Mouse (Mus musculus): ENCODE measurements around the gene Rpl27a. TPM values are rescaled to one million over a fixed set of nuclear protein-coding genes. Genes with fewer than 3 reads are reported as not detected.

The Rpl27a gene
- polyA plus RNA-seq, 2 experiments: 93.6 to 486 TPM

- TF ChIP-seq EP300 (IDR thresholded peaks at IDR 0.05; ENCODE audit: low read depth) (no peak), CTCF (IDR thresholded peaks at IDR 0.05; ENCODE audit: low read depth) (no peak)
- H3K4me2 ChIP-seq (ENCODE audit: low read depth): no peak overlapping the region
- no peaks in the 10 kb centered on the region for H3K27me3 ChIP-seq (ENCODE audit: control insufficient read depth, insufficient read depth, low read length)
- DNase-seq (ENCODE audit: low read depth in 3 of 3, low spot score in 3 of 3) (no peak), ATAC-seq (ENCODE audit: insufficient read depth) (no peak)
- no peaks in the 10 kb centered on the region for H3K36me3 ChIP-seq (replicated peaks; ENCODE audit: control insufficient read depth, insufficient read depth, low read depth)
- H3K27ac ChIP-seq: no peak overlapping the region
- H3K4me3 ChIP-seq (ENCODE audit: insufficient read depth in 1 of 2, low read depth in 2 of 2, low read length in 2 of 2): no peak overlapping the region
- 58% methylated on average over 10 of the region's 10 CpGs for WGBS (ENCODE audit: insufficient replicate concordance)
- H3K4me1 ChIP-seq (replicated peaks; ENCODE audit: control insufficient read depth in 2 of 2, insufficient read depth in 2 of 2, low read length in 1 of 2): no peaks in the 10 kb centered on the region
- H3K9ac ChIP-seq (replicated peaks): no peak overlapping the region
- no peaks in the 10 kb centered on the region for H3K9me3 ChIP-seq (ENCODE audit: control insufficient read depth, low read length)
These were observed 26.5 kb downstream of the Rpl27a start for GRCm38 (mm10) chr7:109545255-109545993.

- TF ChIP-seq EP300 (IDR thresholded peaks at IDR 0.05; ENCODE audit: low read depth) (no peak), CTCF (IDR thresholded peaks at IDR 0.05; ENCODE audit: low read depth) (no peak)
- Histone ChIP-seq H3K4me2 (ENCODE audit: low read depth) (no peak overlapping the region), H3K27ac (no peak overlapping the region), H3K9ac (replicated peaks) (no peak overlapping the region), H3K27me3 (ENCODE audit: control insufficient read depth, insufficient read depth, low read length) (no peaks in the 10 kb centered on the region), H3K36me3 (replicated peaks; ENCODE audit: control insufficient read depth, insufficient read depth, low read depth) (no peaks in the 10 kb centered on the region), H3K9me3 (ENCODE audit: control insufficient read depth, low read length) (no peaks in the 10 kb centered on the region), H3K4me3 (ENCODE audit: insufficient read depth in 1 of 2, low read depth in 2 of 2, low read length in 2 of 2) (no peak overlapping the region), H3K4me1 (replicated peaks; ENCODE audit: control insufficient read depth in 2 of 2, insufficient read depth in 2 of 2, low read length in 1 of 2) (no peaks in the 10 kb centered on the region)
- 70% methylated on average over 2 of the region's 2 CpGs for WGBS (ENCODE audit: insufficient replicate concordance)
- ATAC-seq (ENCODE audit: insufficient read depth) (no peak), DNase-seq (ENCODE audit: low read depth in 3 of 3, low spot score in 3 of 3) (no peak)
These were observed 27.2 kb downstream of the Rpl27a start for GRCm38 (mm10) chr7:109546186-109546585.

- no peaks in the 10 kb centered on the region for H3K4me1 ChIP-seq (replicated peaks; ENCODE audit: control insufficient read depth in 2 of 2, insufficient read depth in 2 of 2, low read length in 1 of 2)
- H3K9ac ChIP-seq (replicated peaks): no peak overlapping the region
- H3K27me3 ChIP-seq (ENCODE audit: control insufficient read depth, insufficient read depth, low read length): no peaks in the 10 kb centered on the region
- no peak for DNase-seq (ENCODE audit: low read depth in 3 of 3, low spot score in 3 of 3)
- 73% methylated on average over 5 of the region's 5 CpGs for WGBS (ENCODE audit: insufficient replicate concordance)
- no peaks in the 10 kb centered on the region for H3K36me3 ChIP-seq (replicated peaks; ENCODE audit: control insufficient read depth, insufficient read depth, low read depth)
- ATAC-seq (ENCODE audit: insufficient read depth): no peak
- no peak overlapping the region for H3K27ac ChIP-seq
- H3K4me2 ChIP-seq (ENCODE audit: low read depth): no peak overlapping the region
- H3K9me3 ChIP-seq (ENCODE audit: control insufficient read depth, low read length): no peaks in the 10 kb centered on the region
- TF ChIP-seq EP300 (IDR thresholded peaks at IDR 0.05; ENCODE audit: low read depth): no peak
- no peak for TF ChIP-seq CTCF (IDR thresholded peaks at IDR 0.05; ENCODE audit: low read depth)
- H3K4me3 ChIP-seq (ENCODE audit: insufficient read depth in 1 of 2, low read depth in 2 of 2, low read length in 2 of 2): no peak overlapping the region
These were observed 27.8 kb downstream of the Rpl27a start for GRCm38 (mm10) chr7:109546726-109547125.

- no peak for TF ChIP-seq EP300 (IDR thresholded peaks at IDR 0.05; ENCODE audit: low read depth)
- TF ChIP-seq CTCF (IDR thresholded peaks at IDR 0.05; ENCODE audit: low read depth): no peak
These were observed 40.6 kb downstream of the Rpl27a start for GRCm38 (mm10) chr7:109559536-109559935.

GRCm38 (mm10) chr7:109561466-109562153 lies 42.7 kb downstream of the Rpl27a start:
- Histone ChIP-seq H3K4me3 (ENCODE audit: insufficient read depth in 1 of 2, low read depth in 2 of 2, low read length in 2 of 2) (no peak overlapping the region), H3K9me3 (ENCODE audit: control insufficient read depth, low read length) (no peaks in the 10 kb centered on the region), H3K36me3 (replicated peaks; ENCODE audit: control insufficient read depth, insufficient read depth, low read depth) (no peaks in the 10 kb centered on the region; the same call in 1 of the 2 replicates), H3K27me3 (ENCODE audit: control insufficient read depth, insufficient read depth, low read length) (no peaks in the 10 kb centered on the region), H3K4me2 (ENCODE audit: low read depth) (no peak overlapping the region), H3K27ac (no peak overlapping the region), H3K9ac (replicated peaks) (no peak overlapping the region), H3K4me1 (replicated peaks; ENCODE audit: control insufficient read depth in 2 of 2, insufficient read depth in 2 of 2, low read length in 1 of 2) (peaks cover 0 to 15% of the 10 kb centered on the region in 2 experiments; a peak in 2 of 4 replicates)
- ATAC-seq (ENCODE audit: insufficient read depth) (no peak), DNase-seq (ENCODE audit: low read depth in 3 of 3, low spot score in 3 of 3) (no peak)
- TF ChIP-seq CTCF (IDR thresholded peaks at IDR 0.05; ENCODE audit: low read depth) (no peak), EP300 (IDR thresholded peaks at IDR 0.05; ENCODE audit: low read depth) (no peak)
- 46% methylated on average over 8 of the region's 8 CpGs for WGBS (ENCODE audit: insufficient replicate concordance)

More at GRCm38 (mm10) chr7:109559536-109559935, 40.6 kb downstream of the Rpl27a start:
- Histone ChIP-seq H3K4me3 (ENCODE audit: insufficient read depth in 1 of 2, low read depth in 2 of 2, low read length in 2 of 2) (no peak overlapping the region), H3K36me3 (replicated peaks; ENCODE audit: control insufficient read depth, insufficient read depth, low read depth) (no peaks in the 10 kb centered on the region; the same call in 1 of the 2 replicates), H3K4me2 (ENCODE audit: low read depth) (no peak overlapping the region), H3K9me3 (ENCODE audit: control insufficient read depth, low read length) (no peaks in the 10 kb centered on the region), H3K9ac (replicated peaks) (no peak overlapping the region), H3K27me3 (ENCODE audit: control insufficient read depth, insufficient read depth, low read length) (no peaks in the 10 kb centered on the region), H3K4me1 (replicated peaks; ENCODE audit: control insufficient read depth in 2 of 2, insufficient read depth in 2 of 2, low read length in 1 of 2) (peaks cover 0 to 13% of the 10 kb centered on the region in 2 experiments; a peak in 2 of 4 replicates), H3K27ac (no peak overlapping the region)
- DNase-seq (ENCODE audit: low read depth in 3 of 3, low spot score in 3 of 3) (no peak), ATAC-seq (ENCODE audit: insufficient read depth) (0 out of 2 replicates have a peak, but pooled peaks have one; percentile 18)
- 65% methylated on average over 6 of the region's 6 CpGs for WGBS (ENCODE audit: insufficient replicate concordance)

Measured in liver, embryonic 14.5 days (tissue).